Mouse (Mus musculus): ENCODE measurements around the gene Slc4a1. TPM values are rescaled to one million over a fixed set of nuclear protein-coding genes. Genes with fewer than 3 reads are reported as not detected.

Slc4a1 gene
- polyA plus RNA-seq, 1 experiment from 2014 or later = 4.2 TPM

DNA sequence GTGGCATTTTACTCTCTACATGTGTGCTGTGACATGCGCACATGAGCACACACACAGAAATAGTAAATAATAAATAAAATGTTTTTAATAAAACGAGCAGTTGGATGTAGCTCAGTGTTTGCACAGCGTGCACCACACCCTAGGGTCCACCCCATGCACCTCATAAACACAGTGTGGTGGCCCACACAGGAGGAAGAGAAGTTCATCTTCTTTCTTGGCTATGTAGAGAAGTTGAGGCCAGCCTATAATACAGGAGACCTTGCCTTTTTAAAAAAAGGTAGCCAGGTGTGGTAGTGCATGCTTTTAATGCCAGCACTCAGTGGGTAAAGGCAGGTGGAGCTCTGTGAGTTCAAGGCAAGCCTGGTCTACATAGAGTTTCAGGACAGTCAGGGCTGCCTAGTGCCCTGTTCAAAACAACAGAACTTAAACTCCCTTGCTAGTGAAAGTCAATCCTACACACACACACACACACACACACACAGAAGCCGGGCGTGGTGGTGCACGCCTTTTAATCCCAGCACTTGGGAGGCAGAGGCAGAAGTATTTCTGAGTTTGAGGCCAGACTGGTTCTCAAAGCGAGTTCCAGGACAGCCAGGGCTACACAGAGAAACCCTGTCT lies 8.2 kb upstream of the Slc4a1 start:
- no peaks in the 10 kb centered on the region for H3K27me3 ChIP-seq (ENCODE audit: control insufficient read depth, insufficient read depth, low read length)
- H3K4me3 ChIP-seq (ENCODE audit: low read depth, low read length) = no peak overlapping the region
- no peaks in the 10 kb centered on the region for H3K36me3 ChIP-seq (ENCODE audit: control insufficient read depth, insufficient read depth, low read length)
- no peak overlapping the region for H3K4me2 ChIP-seq (replicated peaks; ENCODE audit: low read depth, low read length)
- H3K9ac ChIP-seq (replicated peaks; ENCODE audit: low read depth, low read length) = no peak overlapping the region
- H3K27ac ChIP-seq (ENCODE audit: low read length) = no peak overlapping the region
- WGBS = 79% methylated on average over 7 of the region's 7 CpGs
- H3K9me3 ChIP-seq (ENCODE audit: control insufficient read depth, low read depth, low read length) = no peaks in the 10 kb centered on the region; the same call in 1 of the 2 replicates
- ATAC-seq (ENCODE audit: insufficient number of reproducible peaks, insufficient read depth, low FRiP score, low read depth) = no peak
- peaks cover 19% of the 10 kb centered on the region for H3K4me1 ChIP-seq (ENCODE audit: control insufficient read depth, insufficient read depth, low read length)

GRCm38 (mm10) chr11:102373646-102374045 lies 7.6 kb upstream of the Slc4a1 start:
- H3K4me3 ChIP-seq (ENCODE audit: low read depth, low read length) = no peak overlapping the region
- no peak overlapping the region for H3K4me2 ChIP-seq (replicated peaks; ENCODE audit: low read depth, low read length)
- no peak overlapping the region for H3K9ac ChIP-seq (replicated peaks; ENCODE audit: low read depth, low read length)
- H3K36me3 ChIP-seq (ENCODE audit: control insufficient read depth, insufficient read depth, low read length) = no peaks in the 10 kb centered on the region
- no peaks in the 10 kb centered on the region for H3K27me3 ChIP-seq (ENCODE audit: control insufficient read depth, insufficient read depth, low read length)
- ATAC-seq (ENCODE audit: insufficient number of reproducible peaks, insufficient read depth, low FRiP score, low read depth) = no peak
- 28% methylated on average over 2 of the region's 2 CpGs for WGBS
- peaks cover 19% of the 10 kb centered on the region for H3K4me1 ChIP-seq (ENCODE audit: control insufficient read depth, insufficient read depth, low read length)
- no peak overlapping the region for H3K27ac ChIP-seq (ENCODE audit: low read length)
- H3K9me3 ChIP-seq (ENCODE audit: control insufficient read depth, low read depth, low read length) = no peaks in the 10 kb centered on the region

DNA sequence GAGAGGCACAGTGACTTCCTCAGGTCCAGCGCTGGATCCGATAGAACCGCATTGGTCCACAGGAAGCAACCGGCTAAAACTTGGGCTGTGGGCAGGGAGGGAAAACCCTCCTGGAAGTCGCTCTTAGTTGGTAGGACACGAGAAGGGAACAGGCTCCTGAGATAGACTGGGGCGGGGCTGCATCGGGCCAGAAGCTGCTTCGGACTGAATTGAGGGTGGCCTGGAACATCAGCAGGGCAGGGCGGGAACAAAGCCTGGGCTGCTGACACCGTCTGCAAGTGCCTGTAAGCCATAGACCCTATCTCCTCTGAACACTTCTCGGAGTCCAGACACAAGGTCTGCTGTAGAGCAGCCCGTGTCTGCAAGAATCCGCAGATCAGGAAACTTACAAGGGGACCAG lies 6.9 kb upstream of the Slc4a1 start:
- H3K4me3 ChIP-seq (ENCODE audit: low read depth, low read length) = no peak overlapping the region
- H3K4me1 ChIP-seq (ENCODE audit: control insufficient read depth, insufficient read depth, low read length) = peaks cover 19% of the 10 kb centered on the region
- WGBS = 38% methylated on average over 14 of the region's 14 CpGs
- no peak overlapping the region for H3K9ac ChIP-seq (replicated peaks; ENCODE audit: low read depth, low read length)
- no peak overlapping the region for H3K4me2 ChIP-seq (replicated peaks; ENCODE audit: low read depth, low read length)
- no peak for ATAC-seq (ENCODE audit: insufficient number of reproducible peaks, insufficient read depth, low FRiP score, low read depth)
- no peak overlapping the region for H3K27ac ChIP-seq (ENCODE audit: low read length)
- no peaks in the 10 kb centered on the region for H3K27me3 ChIP-seq (ENCODE audit: control insufficient read depth, insufficient read depth, low read length)
- H3K9me3 ChIP-seq (ENCODE audit: control insufficient read depth, low read depth, low read length) = no peaks in the 10 kb centered on the region
- H3K36me3 ChIP-seq (ENCODE audit: control insufficient read depth, insufficient read depth, low read length) = no peaks in the 10 kb centered on the region

DNA sequence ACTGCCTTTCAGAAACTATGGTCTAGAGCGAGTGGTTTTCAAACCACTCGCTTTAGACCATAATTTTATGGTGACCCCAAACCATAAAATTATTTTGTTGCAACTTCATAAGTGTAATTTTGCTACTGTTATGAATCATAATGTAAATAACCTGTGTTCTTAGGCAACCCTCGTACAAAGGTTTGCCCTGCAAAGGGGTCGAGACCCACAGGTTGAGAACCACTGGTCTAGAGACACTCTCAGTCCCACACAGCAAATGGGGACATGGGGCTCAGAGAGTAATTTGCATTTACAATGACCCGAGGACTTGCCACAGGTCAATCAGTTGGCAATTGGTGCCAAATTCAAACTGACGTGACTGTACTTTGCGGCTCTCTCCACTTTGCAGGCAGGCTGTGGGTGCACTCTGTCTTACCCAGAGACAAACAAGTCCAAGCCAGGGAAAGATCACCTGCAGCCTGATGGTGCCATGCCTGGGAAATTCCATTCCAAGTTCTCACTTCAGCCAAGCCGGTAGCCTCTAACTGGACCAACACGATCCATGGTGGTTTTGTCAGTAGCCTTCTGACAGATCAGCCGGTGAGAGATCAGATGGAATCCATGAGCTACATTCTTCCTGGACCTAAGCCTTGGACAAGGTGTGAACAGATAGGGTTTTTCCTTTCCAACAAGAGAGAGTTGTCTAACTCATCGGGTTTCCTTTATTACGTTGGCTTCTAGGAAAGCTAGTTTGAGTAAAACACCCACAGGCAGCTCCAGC lies 6.1 kb upstream of the Slc4a1 start:
- no peak overlapping the region for H3K9ac ChIP-seq (replicated peaks; ENCODE audit: low read depth, low read length)
- H3K9me3 ChIP-seq (ENCODE audit: control insufficient read depth, low read depth, low read length) = no peaks in the 10 kb centered on the region
- H3K4me2 ChIP-seq (replicated peaks; ENCODE audit: low read depth, low read length) = no peak overlapping the region
- WGBS = 85% methylated on average over 12 of the region's 12 CpGs
- no peak overlapping the region for H3K4me3 ChIP-seq (ENCODE audit: low read depth, low read length)
- H3K27ac ChIP-seq (ENCODE audit: low read length) = no peak overlapping the region
- ATAC-seq (ENCODE audit: insufficient number of reproducible peaks, insufficient read depth, low FRiP score, low read depth) = no peak
- no peaks in the 10 kb centered on the region for H3K27me3 ChIP-seq (ENCODE audit: control insufficient read depth, insufficient read depth, low read length)
- no peaks in the 10 kb centered on the region for H3K36me3 ChIP-seq (ENCODE audit: control insufficient read depth, insufficient read depth, low read length)
- H3K4me1 ChIP-seq (ENCODE audit: control insufficient read depth, insufficient read depth, low read length) = peaks cover 19% of the 10 kb centered on the region

- no peak for ATAC-seq (ENCODE audit: insufficient number of reproducible peaks, insufficient read depth, low FRiP score, low read depth)
- Histone ChIP-seq H3K27ac (ENCODE audit: low read length) (no peak overlapping the region), H3K4me1 (ENCODE audit: control insufficient read depth, insufficient read depth, low read length) (peaks cover 6% of the 10 kb centered on the region), H3K4me2 (replicated peaks; ENCODE audit: low read depth, low read length) (no peak overlapping the region), H3K36me3 (ENCODE audit: control insufficient read depth, insufficient read depth, low read length) (no peaks in the 10 kb centered on the region), H3K4me3 (ENCODE audit: low read depth, low read length) (no peak overlapping the region), H3K9me3 (ENCODE audit: control insufficient read depth, low read depth, low read length) (no peaks in the 10 kb centered on the region), H3K9ac (replicated peaks; ENCODE audit: low read depth, low read length) (no peak overlapping the region), H3K27me3 (ENCODE audit: control insufficient read depth, insufficient read depth, low read length) (no peaks in the 10 kb centered on the region)
- WGBS = 35% methylated on average over 7 of the region's 7 CpGs
These were observed 4.3 kb upstream of the Slc4a1 start for GRCm38 (mm10) chr11:102370285-102370684.

DNA sequence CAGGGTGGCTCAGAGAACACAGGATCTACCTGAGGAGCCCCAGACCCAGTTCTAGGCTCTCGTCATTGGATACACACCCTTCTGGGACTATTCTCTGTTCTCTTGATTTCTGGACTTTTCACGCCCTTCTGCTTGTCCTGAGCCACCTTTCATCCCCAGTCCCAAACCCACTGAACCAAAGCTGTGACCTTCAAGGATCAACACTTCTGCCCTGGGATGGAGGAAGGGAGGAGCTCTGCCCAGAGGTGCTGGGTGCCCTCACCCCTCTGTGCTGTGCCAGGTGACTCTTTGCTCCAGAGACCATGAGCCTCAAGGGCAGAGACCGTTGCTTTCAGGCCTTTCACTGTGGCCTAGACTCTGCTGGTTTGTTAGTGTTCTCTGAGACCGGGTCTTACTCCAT lies 3.3 kb upstream of the Slc4a1 start:
- no peaks in the 10 kb centered on the region for H3K9me3 ChIP-seq (ENCODE audit: control insufficient read depth, low read depth, low read length)
- no peaks in the 10 kb centered on the region for H3K27me3 ChIP-seq (ENCODE audit: control insufficient read depth, insufficient read depth, low read length)
- 79% methylated on average over 4 of the region's 4 CpGs for WGBS
- H3K4me2 ChIP-seq (replicated peaks; ENCODE audit: low read depth, low read length) = no peak overlapping the region
- no peaks in the 10 kb centered on the region for H3K4me1 ChIP-seq (ENCODE audit: control insufficient read depth, insufficient read depth, low read length)
- no peak overlapping the region for H3K4me3 ChIP-seq (ENCODE audit: low read depth, low read length)
- no peak overlapping the region for H3K9ac ChIP-seq (replicated peaks; ENCODE audit: low read depth, low read length)
- no peak overlapping the region for H3K27ac ChIP-seq (ENCODE audit: low read length)
- ATAC-seq (ENCODE audit: insufficient number of reproducible peaks, insufficient read depth, low FRiP score, low read depth) = no peak
- H3K36me3 ChIP-seq (ENCODE audit: control insufficient read depth, insufficient read depth, low read length) = no peaks in the 10 kb centered on the region

GRCm38 (mm10) chr11:102368347-102368746 lies 2.3 kb upstream of the Slc4a1 start:
- ATAC-seq (ENCODE audit: insufficient number of reproducible peaks, insufficient read depth, low FRiP score, low read depth) = no peak
- Histone ChIP-seq H3K4me1 (ENCODE audit: control insufficient read depth, insufficient read depth, low read length) (no peaks in the 10 kb centered on the region), H3K9ac (replicated peaks; ENCODE audit: low read depth, low read length) (no peak overlapping the region), H3K4me3 (ENCODE audit: low read depth, low read length) (no peak overlapping the region), H3K27ac (ENCODE audit: low read length) (no peak overlapping the region), H3K4me2 (replicated peaks; ENCODE audit: low read depth, low read length) (no peak overlapping the region), H3K27me3 (ENCODE audit: control insufficient read depth, insufficient read depth, low read length) (no peaks in the 10 kb centered on the region), H3K36me3 (ENCODE audit: control insufficient read depth, insufficient read depth, low read length) (no peaks in the 10 kb centered on the region), H3K9me3 (ENCODE audit: control insufficient read depth, low read depth, low read length) (no peaks in the 10 kb centered on the region)
- 75% methylated on average over 5 of the region's 5 CpGs for WGBS

- ATAC-seq (ENCODE audit: insufficient number of reproducible peaks, insufficient read depth, low FRiP score, low read depth) = no peak
- Histone ChIP-seq H3K9me3 (ENCODE audit: control insufficient read depth, low read depth, low read length) (no peaks in the 10 kb centered on the region), H3K4me2 (replicated peaks; ENCODE audit: low read depth, low read length) (no peak overlapping the region), H3K27me3 (ENCODE audit: control insufficient read depth, insufficient read depth, low read length) (no peaks in the 10 kb centered on the region), H3K36me3 (ENCODE audit: control insufficient read depth, insufficient read depth, low read length) (no peaks in the 10 kb centered on the region), H3K4me1 (ENCODE audit: control insufficient read depth, insufficient read depth, low read length) (no peaks in the 10 kb centered on the region), H3K4me3 (ENCODE audit: low read depth, low read length) (no peak overlapping the region), H3K27ac (ENCODE audit: low read length) (no peak overlapping the region), H3K9ac (replicated peaks; ENCODE audit: low read depth, low read length) (no peak overlapping the region)
- WGBS = 71% methylated on average over 9 of the region's 9 CpGs
These were observed 1.7 kb upstream of the Slc4a1 start for GRCm38 (mm10) chr11:102367504-102368280.

Data from stomach, embryonic 14.5 days (tissue).